Mouse (Mus musculus) R1 (cell line): ENCODE measurements around the gene Fh1.

Source experiments
- DNase-seq: peaks from one replicate; pipeline ENCODE4 v3.0.0-alpha.2; 2018; ENCODE audit warnings: low read depth, low spot score

Gene Fh1

GRCm38 (mm10) chr1:175625257-175625879, at the start of gene Fh1:
TSS of gene Fh1 (minus strand) at chr1:175625635.
- peak; percentile 99 for DNase-seq

DNA sequence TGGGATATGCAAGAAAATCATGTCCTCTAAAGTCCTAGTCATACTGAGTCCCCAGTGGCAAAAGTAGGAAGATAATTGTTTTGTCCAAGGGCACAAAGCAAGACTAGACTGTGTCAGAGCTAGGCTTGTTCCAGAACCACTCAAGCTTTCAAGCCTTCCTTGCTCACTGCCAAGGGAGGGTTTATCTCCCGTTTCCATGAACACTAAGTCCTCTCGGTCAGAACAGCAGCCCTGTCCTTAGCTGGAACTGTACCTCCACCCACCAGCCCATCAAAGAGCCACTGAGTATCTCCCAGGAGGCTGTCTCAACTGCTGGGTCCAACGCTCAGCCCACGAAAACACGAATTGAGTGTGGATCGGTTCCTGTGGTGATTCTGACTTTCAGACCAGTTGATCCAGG, 49.7 kb upstream of the Fh1 start:
- DNase-seq = no peak

DNA sequence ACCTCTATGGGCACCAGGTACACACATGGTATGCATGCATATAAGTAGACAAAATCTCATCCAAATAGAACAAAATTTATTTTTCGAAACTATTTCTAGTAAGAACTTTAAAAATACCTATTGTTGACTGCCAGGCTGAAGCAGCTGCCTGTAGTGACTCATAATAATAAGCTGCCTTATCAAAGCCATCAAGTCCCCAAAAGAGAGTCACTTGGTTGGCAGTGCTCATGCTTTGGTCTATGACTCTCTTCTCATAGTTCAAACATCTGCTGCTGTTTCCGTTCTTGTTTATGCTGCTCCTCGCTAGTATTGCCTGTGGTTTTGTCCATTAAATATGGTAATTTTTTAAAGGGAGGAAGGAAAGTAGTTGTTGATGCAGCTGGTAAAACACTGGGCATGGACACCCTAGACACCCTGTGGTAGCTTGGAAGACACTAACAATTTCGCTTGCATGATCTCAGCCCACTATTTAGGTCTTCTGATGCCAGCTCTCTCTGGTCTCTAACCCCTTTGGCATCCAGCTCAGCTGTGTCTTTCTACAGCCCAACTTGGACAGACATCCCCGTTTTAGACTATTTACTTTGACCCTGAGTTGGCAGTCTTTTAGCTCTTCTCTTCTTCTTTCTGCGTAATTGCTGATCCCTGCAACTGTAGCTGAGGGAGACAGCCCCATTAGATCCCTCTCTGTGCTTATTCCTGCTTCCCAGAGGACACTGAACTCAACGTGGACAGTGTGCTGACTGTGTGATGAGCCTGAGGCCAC, 48.3 kb upstream of the Fh1 start:
- no peak for DNase-seq

DNA sequence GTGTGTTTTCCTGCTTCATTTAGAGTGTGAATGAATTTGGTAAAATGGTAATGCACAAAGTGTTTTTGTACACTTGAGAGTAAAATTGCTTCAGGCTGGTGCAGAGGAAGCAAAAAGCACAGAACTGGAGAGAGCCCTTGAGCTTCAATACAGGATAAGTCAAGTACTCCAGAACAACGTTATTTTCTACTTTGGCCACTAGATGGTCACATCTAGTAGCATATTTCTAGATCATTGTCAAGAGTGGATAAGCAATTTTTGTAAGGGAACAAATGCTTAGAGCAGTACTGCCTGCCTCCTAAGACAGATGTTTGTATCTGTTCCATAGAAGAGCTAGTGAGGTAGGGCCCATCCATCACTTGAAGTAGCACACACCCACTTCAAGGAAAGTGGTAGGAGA, 46.2 kb upstream of the Fh1 start:
- no peak for DNase-seq

DNA sequence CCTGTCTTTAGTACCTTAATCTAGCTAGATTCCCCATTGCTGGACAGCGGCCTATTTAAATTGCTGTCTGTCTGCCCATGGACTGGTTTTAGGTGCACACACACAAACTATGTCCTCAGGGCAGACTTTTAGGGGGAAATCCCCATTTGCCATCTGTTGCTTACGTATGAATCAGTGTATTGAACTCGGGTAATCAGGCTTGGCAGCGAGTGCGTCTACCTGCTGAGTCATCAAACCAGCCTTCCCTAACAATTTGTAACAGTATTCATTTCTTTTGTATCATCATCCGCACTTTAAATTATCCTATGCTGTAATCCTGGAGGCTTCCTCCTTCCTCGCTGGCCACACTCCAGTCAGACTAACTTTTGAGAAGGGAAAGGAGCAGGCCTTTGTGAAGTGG, 44.6 kb upstream of the Fh1 start:
- DNase-seq = peak; percentile 17

- peak; percentile 52 for DNase-seq
These were observed 44.0 kb upstream of the Fh1 start for GRCm38 (mm10) chr1:175669456-175669855.

DNA sequence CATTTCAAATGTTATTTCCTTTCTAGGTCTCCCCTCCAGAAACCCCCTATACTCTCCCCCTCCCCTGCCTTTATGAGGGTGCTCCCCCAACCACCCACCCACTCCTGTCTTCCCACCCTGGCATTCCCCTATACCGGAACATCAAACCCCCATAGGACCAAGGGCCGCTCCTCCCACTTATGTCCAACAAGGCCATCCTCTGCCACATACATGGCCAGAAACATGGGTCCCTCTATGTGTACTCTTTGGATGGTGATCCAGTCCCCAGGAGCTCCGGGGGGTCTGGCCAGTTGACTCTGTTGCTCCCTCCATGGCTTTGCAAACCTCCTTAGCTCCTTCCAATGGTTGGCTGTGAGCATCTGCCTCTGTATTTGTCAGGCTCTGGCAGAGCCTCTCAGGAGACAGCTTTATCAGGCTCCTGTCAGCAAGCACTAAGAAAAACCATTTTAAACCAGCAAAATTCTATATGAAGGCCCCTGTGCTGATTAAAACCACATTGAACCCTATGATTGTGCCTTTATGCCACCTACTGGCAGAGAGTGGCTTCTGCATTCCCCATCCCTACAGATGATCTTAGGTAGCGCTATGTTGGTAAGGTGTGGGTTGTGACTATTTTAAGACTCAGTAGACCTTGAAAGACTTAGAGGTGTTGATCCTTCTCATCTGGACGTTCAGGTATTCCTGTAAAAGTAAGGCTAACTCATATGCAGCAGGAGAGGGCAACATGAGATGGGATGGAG, 43.4 kb upstream of the Fh1 start:
- DNase-seq = peak; percentile 44

GRCm38 (mm10) chr1:175659900-175660299, 34.5 kb upstream of the Fh1 start:
- DNase-seq = no peak

DNA sequence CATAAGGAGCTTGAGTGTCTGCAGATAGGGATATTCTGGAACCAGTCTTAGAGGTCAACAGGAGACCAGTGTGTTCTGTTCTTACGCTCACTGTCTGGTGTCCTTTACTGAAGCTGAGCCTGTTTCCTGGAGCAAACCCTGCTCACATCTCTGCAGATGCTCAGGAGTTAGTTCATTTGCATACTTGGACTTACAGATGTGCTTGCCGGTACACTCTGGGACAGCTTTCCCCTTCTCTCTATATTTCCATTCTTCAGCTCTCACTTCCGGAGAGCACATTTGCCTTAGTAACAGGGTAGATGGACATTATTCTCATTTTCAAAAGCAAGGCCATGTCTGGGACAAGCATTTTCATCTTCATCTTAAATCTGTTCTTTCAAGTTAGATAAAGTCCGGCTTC, 23.2 kb upstream of the Fh1 start:
- no peak for DNase-seq

GRCm38 (mm10) chr1:175646952-175647351, 21.5 kb upstream of the Fh1 start:
- no peak for DNase-seq

DNA sequence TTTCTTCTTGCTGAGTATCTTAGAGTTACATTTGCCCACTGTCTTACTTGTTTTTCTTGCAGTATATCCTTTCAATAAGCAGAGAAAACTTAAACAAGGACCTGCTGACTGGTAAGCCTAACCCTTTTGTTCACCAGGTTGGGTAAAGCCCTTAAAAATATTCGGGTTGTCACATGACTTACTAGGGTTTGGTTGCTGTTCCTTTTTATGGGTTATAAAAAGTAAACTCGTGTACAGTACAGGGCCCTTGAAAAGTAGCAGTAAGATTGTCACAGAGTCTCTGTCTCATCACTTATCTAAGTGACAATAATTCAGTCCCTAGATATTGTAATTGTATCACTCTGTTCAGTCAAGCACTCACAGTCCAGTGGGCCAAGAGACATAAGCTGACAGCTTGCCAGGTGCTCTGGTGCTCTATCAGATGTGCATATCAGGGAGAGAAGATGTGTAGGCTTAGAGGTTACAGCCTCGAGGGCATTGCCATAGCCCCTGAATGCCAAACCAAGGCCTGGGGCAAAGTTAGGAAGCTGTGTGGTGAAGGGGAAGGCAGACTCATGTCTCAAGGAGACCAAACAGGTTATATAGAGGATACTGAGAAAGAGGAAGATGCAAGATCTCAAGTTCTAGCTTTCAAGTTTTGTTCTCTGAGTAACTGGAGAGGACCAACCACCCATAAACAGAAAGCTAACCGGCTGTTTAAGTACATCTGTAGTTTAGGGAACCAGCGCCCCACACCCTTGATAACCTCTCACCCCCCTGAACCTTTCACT, 18.2 kb upstream of the Fh1 start:
- no peak for DNase-seq

- DNase-seq = no peak
These were observed 15.2 kb upstream of the Fh1 start for GRCm38 (mm10) chr1:175640435-175641150.

GRCm38 (mm10) chr1:175639072-175639471, 13.6 kb upstream of the Fh1 start:
- no peak for DNase-seq

DNA sequence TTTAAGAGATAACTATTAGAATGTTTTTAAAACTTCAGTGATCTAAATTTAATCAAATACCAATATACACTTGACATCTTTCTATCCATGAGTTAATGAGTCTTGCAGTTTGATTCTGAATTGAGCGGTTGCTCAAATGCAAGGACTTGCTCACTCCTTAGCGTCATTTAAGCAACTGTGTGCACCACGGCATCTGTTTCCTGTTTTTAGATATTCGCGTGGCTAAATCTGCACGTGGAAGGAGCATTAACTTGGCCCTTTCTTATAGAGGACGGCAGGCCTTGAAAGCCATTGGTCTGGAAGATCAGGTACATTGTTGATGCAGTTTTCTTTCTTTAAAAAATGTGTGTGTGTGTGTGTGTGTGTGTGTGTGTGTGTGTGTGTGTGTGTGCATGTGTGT, 12.2 kb upstream of the Fh1 start:
- no peak for DNase-seq

DNA sequence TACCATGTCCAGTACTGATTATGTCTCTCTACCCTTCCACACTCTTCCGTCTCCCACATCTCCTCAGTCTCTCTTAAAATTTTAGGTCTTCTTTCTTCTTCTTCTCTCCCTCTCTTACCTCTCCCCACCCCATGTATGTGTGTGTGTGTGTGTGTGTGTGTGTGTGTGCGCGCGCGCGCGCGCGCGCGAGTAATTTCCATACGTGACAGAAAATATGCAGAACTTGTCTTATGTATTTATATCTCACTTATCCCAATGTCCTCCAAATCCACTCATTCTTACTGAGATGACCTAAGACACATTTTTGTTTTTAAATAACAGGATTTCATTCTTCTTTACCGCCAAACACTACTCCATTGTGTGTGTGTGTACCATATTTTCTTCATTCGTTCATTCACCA, 7.0 kb upstream of the Fh1 start:
- no peak for DNase-seq

- no peak for DNase-seq
These were observed 6.3 kb upstream of the Fh1 start for GRCm38 (mm10) chr1:175631721-175632221.

- peak; percentile 25 for DNase-seq
These were observed 5.6 kb upstream of the Fh1 start for GRCm38 (mm10) chr1:175631080-175631479.

GRCm38 (mm10) chr1:175630345-175630744, 4.9 kb upstream of the Fh1 start:
- no peak for DNase-seq

GRCm38 (mm10) chr1:175629248-175629647, 3.8 kb upstream of the Fh1 start:
- DNase-seq = no peak

- DNase-seq = no peak
These were observed 706 bp upstream of the Fh1 start for GRCm38 (mm10) chr1:175625990-175626692.
